Mouse (Mus musculus) urinary bladder, adult 2 months (tissue): ENCODE data around the gene Rab3gap2. TPM values are rescaled to one million over a fixed set of nuclear protein-coding genes. Genes with fewer than 3 reads are reported as not detected.
A peak's percentile ranks its signal among the peaks of the same experiment; 100 is the strongest.

Experiments used
- DNase-seq: peaks from one replicate; pipeline ENCODE4 v3.0.0; 2022; ENCODE audit warnings: low spot score
- polyA plus RNA-seq: library from polyadenylated mRNA; depleted of rRNA; stranded (reverse); fragments of >200 nt; gene quantifications from 2 replicates; pipeline ENCODE4 v1.2.3, GENCODE M21; 2012; rRNA removed

Gene Rab3gap2
- 24.9 and 26.7 TPM in 2 replicates for polyA plus RNA-seq

- DNase-seq: peak; percentile 100
These were observed at the start of gene Rab3gap2 for GRCm38 (mm10) chr1:185203909-185204661. Rab3gap2 (plus strand) TSS chr1:185204117.

- no peak for DNase-seq
These were observed 30.3 kb upstream of the Rab3gap2 start for GRCm38 (mm10) chr1:185173641-185174040.

DNA sequence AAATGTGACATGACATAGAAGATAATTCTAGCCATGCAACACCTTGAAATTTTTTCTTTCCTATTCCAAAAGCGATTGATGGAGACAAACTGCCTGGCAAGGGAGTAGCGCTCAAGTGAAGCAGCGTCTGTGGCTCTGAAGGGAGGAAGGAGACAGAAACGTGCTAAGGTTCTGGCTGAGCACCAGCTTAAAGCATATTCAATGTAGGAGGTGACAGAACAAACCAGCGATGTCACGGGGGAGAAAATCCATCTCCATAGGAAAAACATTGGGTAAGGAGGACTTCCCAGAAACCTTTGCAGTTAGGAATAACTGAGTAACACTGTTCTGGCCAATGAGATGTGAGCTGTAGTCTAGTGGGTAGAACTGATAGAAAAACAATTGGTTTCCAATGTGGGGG, 26.1 kb upstream of the Rab3gap2 start:
- no peak for DNase-seq

DNA sequence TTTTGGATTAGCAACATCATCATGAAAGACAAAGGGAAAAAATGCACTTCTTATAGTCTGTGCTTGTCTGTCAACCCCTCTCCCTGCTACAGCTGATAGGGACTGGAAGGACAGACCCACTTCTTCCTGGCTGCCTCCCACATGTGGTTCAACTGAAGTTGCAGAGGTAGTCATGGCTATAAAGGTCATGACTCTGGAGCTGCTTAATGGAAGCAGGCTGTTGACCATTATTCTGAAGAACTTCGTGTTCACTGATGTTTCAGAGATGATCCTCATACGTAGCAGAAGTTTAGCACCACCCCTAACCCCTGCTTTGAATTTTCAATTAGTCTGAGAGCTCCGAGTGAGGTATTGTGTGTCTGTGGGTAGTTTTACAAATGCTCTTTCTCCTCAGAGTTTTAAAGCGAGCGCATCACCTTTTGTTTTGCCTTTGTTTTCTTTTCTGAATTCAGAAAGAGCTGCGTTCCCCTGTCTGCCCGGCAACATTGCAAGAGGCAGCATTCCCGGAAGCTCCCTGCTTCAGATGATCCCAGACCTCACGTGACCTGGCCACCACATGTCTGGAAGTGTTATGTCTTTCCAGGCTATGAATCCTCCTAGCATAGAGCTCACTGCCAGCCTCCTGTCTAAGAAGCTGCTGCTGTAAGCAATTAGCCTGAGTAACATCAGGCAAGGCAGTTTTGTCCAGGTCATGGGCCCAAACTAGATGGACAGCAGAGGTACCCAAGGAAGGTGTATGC, 20.2 kb upstream of the Rab3gap2 start:
- no peak for DNase-seq

DNA sequence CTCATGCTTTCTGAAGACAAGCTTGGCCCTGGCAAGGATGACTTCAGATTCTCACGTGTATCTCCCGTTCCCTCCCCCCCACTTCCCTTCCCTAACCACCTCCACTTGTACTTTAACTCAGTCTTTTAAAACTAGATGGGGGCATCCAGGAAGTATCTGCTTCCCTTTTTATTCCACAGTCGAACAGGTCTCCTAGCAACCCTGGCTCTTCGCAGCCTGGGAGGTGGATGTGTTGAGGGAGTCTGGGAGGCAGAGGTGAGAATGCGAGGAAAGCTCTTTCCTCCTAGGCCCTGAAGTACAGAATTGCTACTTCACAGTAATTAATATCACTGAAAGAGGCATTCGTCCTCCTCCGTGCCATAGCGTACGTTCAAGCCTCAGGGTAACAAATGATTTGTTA, 18.4 kb upstream of the Rab3gap2 start:
- no peak for DNase-seq

GRCm38 (mm10) chr1:185187135-185187785, 16.7 kb upstream of the Rab3gap2 start:
- no peak for DNase-seq

- DNase-seq: no peak
These were observed 14.0 kb upstream of the Rab3gap2 start for GRCm38 (mm10) chr1:185189901-185190300.

- DNase-seq: no peak
These were observed 11.8 kb upstream of the Rab3gap2 start for GRCm38 (mm10) chr1:185192087-185192486.

GRCm38 (mm10) chr1:185193509-185193908, 10.4 kb upstream of the Rab3gap2 start:
- DNase-seq: no peak

- no peak for DNase-seq
These were observed 7.6 kb upstream of the Rab3gap2 start for GRCm38 (mm10) chr1:185196323-185196722.

DNA sequence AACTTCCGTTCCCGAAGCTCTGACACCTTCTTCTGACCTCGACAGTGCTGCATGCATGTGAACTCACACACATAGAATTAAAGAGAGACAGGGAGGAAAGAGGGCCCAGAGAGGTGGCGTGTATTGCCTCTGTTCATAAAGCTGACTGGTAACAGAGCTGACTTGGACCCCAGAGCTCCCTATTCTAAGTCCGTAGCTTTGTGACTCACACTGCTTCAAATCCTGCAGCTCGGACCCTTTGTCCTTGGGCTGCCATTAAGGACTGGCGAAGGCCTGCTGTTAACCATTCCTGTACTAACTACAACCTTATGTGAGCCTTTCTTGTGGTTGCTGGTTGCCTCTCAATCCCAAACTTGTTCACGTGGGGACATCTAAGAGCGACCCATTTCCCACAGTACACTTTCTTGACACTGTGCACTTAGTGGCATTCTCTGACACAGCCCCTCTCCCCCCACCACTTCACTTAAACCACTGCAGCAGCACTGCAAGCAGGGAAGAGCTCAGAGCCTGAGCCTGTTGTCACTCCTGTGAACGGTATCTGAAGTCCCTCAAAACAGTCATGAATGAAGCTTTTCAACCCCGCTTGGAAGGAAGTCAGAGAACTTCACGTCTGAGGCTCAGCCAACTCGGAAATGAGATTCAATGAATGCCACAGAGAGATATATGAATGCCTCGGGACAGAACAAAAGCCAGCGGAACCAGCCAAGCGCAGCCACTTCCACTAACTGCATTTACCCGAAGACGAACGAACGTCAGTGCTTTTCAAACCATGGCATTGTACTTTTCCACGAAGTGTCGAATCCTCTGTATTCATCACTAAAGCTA, 3.1 kb upstream of the Rab3gap2 start:
- DNase-seq: no peak

DNA sequence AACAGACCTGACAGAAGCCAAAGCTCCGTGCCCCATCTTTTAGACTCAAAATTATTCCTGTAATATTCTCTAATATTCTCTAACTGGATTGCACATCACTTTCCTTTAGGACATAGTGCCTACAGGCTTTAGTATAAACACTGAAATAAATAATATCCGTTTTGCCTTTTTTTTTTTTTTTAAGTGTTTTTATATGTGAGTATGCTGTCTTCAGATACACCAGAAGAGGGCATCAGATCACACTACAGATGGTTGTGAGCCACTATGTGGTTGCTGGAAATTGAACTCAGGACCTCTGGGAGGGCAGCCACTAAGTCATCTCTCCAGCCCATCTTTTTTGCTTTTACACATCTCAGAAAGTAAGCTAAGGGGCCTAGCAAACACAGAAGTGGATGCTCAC, 1.9 kb upstream of the Rab3gap2 start:
- no peak for DNase-seq

- no peak for DNase-seq
These were observed 565 bp upstream of the Rab3gap2 start for GRCm38 (mm10) chr1:185203196-185203908.

GRCm38 (mm10) chr1:185205090-185205489, 1.2 kb downstream of the Rab3gap2 start:
- DNase-seq: no peak

DNA sequence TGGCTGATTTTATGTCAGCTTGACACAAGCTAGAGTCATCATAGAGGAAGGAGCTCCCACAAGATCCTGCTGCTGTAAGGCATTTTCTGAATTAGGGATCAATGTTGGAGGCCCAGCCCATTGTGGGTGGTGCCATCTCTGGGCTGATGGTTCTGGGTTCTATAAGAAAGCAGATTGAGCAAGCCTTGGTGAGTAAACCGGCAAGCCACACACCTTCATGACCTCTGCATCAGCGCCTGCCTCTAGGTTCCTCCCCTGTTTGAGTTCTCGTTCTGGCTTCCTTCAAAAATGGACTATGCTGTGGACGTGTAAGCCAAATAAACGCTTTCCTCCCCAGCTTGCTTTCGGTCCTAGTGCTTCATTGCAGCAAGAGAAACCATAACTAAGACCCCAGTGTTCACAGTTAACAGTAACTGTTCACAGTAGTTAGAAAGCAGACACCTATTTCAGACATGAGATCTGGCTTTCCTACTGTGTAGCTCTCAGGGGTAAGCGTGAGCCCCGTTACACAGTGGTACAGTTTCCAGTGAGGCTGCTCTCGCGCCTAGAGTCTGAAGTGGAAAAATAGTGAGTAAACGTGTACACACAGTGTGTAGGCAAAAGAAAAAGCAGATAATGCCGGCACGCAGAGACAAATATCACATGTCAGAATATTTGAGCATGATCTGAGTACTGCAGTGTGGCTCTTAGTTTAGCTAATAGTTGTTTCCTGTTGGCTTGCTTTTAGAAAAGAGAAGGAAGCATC, 4.1 kb downstream of the Rab3gap2 start:
- no peak for DNase-seq

- DNase-seq: no peak
These were observed 4.8 kb downstream of the Rab3gap2 start for GRCm38 (mm10) chr1:185208766-185209165.

DNA sequence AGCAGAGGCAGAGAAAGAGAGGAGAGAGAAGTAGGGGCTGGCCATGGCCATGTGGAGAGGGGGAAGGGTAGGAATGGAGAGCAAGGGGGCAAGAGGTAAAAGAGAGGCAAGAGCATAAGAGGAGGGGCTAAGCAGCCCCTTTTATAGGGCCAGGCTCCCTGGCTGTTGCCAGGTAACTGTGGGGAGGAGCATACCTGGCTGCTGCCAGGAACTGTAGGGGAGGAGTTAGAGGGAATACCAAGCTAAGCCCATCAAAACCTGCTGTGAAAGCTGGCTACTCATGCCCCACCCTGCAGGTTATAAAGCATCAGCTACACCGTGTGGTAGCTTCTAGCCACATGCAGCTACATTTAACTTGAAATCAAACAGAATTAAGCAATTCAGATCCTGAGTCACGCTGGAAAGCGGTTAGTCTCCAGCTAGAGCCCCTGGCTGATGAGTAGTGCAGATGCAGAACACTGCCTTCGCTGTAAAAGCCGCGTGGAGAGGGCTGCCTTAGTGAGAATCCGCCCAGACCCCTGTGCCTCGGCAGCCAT, 5.8 kb downstream of the Rab3gap2 start:
- no peak for DNase-seq

DNA sequence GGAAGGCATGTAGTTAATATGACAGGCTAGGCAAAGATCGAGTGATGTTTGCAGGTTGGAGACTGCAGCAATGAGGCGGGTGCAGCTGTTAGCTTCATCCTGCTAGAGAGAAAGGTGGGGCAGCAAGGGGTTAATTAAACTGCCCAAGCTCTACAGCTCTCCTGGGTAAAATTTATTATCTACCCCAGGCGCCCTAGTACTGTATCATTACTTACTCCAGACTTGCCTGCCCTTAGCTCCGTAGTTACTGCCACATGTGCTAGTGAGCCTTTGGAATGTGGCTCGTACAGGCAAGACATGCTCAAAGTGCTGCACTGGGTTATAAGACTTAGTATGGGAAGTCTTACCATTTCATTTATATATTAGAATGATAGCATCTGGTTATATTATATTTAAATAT, 12.4 kb downstream of the Rab3gap2 start:
- DNase-seq: no peak

DNA sequence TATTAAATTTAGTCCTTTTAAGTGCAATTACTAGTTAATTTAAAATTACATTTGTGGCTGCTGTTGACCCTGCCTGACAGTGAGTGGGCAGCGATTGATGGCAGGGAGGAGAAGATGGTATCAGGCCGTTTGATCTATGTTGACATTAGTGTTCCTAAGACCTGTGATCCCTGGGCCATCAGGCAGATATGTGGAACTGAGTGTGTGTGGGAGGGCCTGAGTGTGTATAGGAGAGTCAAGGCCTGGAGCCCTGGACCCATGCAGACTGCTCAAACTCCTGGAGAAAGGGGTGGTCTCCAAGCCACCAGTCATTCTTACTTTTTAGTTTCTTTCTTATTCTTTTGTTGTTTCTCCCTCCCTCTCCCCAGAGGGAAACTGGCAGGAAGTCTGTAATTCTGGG, 12.8 kb downstream of the Rab3gap2 start:
- DNase-seq: no peak

DNA sequence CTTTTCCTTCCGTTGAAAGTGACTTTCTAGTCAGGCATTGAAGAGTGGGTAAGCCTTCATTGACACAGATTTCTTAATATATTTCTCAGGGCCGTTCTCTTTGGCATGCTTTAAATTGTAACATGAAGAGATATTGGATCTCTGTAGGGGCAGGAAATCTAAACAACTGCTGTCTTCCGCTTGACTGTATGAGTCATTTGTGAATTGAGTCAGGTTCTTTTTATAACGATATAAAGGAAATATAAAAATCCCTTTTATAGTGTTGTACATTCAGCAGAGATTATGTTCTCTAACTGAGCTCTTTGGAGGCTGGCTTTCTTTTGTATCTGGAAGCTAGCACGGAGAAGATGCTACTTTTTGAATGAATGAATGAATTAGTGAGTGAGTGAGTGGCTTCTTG, 14.0 kb downstream of the Rab3gap2 start:
- no peak for DNase-seq
